Mouse (Mus musculus) thymus, postnatal 25 days (tissue): ENCODE measurements at regions not wholly inside any gene's neighbourhood (a gene's known extent, or its start where the extent isn't known, plus 50 kb on each side); places are given as distances from the start of the nearest gene placed in this dataset.
"Not testable (repeated sequence)": the region's sequence is repeated elsewhere in the genome, so short reads cannot be mapped to it uniquely, and the experiment has no call there.

Experiments
- DNase-seq: peaks from one replicate; pipeline ENCODE4 v3.0.0; 2022

DNA sequence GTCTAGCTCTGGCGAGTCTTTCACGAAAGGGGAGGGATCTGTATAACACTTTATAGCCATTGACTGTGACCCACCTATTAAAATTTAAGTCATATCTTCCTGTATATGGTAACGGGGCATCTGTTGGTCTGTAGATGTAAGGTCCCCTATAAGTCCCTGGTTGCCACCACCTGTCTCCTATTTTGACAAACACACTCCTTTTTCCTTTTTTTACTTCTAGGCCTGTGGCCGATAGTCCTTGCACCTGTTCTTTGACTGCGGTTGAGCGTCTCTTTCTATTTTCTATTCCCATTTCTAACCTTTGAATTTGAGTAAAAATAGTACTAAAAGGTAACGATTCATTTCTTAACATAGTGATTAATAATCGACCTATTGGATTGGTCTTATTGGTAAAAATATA, 1034.1 kb upstream of the Sel1l start:
- not testable (repeated sequence) for DNase-seq

GRCm38 (mm10) chr12:92882540-92882939, 1033.6 kb upstream of the Sel1l start:
- DNase-seq: not testable (repeated sequence)

DNA sequence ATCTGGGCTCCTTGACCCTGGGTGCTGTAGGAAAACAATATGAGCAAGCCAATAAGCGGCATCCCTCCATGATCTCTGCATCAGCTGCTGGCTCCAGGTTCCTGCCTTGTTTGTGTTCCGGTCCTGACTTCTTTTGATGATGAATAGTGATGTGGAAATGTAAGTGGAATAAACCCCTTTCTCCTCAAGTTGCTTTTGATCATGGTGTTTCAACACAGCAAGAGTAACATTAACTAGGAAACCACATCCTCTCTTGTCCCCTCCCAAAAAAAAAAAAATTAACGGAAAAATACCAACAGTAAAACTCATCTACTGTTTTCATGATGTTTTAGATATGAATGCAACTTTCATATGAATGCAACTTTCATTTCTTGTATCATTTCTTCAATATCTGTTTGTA, 1024.6 kb upstream of the Sel1l start:
- no peak for DNase-seq

GRCm38 (mm10) chr12:92869336-92869735, 1020.4 kb upstream of the Sel1l start:
- DNase-seq: no peak

GRCm38 (mm10) chr12:92823090-92823786, 974.3 kb upstream of the Sel1l start:
- peak; percentile 4 for DNase-seq

DNA sequence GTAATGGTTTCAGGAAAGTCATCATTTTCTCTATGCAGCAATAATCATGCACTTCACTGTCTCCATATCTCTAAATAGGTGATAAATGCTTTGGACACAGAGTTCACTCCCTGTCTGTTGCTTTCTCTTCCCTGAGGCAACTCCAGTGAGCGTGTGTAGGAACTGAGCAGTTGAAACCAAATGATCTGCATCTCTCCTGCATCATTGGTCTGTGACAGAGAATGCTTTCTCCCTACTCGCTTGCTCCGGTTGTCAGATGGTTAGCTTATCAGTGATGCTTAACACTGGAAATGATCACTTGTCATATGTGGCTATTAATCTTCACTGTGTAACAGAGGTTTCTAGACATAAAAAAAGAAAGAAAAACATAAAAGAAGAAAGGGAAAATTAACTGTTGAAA, 969.7 kb upstream of the Sel1l start:
- no peak for DNase-seq

DNA sequence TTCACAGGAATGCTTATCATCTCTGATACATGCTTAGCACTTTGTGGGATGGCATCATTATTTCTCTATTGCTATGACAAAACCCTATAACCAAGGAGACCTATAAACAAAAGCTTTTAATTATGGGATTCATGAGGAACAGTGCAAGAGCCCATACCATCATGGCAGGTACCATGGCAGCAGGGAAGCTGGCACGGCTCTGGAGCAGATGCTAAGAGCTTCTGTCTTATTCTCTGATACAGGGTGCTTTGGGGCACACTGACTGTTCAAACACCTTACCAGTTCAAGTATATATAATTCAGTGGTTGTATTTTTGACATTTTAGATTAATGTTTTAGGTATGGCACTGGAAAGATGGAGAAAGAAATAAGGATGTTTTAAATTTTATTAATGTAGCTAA, 952.2 kb upstream of the Sel1l start:
- DNase-seq: no peak

DNA sequence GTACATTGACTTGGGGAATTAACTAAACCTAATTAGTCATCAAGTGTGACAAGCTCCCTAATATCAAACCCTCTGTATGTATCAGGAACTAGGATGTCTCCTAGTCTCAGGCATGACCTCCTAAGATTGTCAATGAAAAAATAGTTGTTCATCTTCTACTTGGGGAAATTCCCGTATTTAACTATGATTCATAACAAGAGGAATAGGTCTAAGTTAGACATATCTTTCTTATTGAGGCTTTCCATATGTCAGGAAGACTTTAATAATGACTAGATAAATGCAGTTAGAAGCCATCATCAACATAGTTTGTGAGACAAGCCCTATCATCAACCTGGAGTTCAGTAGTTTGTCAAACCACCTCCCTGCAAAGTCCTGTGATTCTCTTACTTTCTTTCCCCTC, 934.4 kb upstream of the Sel1l start:
- no peak for DNase-seq

- DNase-seq: no peak
Observed at GRCm38 (mm10) chr12:92779695-92780292, 930.8 kb upstream of the Sel1l start.

GRCm38 (mm10) chr12:92775668-92776067, 926.7 kb upstream of the Sel1l start:
- DNase-seq: peak; percentile 2

GRCm38 (mm10) chr12:92748576-92748975, 899.6 kb upstream of the Sel1l start:
- no peak for DNase-seq

DNA sequence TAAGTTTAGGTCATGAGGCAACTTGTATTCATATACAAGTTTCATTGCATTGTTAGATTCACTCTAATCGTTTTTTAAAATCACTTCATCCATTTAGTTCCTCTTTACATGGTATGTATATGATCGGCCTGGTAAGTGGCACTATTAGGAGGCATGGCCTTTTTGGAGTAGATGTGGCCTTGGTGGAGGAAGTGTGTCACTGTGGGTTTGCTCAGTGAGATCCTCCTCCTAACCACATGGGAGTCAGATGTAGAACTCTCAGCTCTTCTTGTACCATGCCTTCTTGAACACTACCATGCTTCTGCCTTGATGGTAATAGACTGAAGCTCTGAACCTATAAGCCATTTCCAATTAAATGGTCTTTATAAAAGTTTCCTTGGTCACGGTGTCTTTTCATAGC, 891.9 kb upstream of the Sel1l start:
- DNase-seq: no peak

GRCm38 (mm10) chr12:92739196-92739595, 890.2 kb upstream of the Sel1l start:
- DNase-seq: no peak

DNA sequence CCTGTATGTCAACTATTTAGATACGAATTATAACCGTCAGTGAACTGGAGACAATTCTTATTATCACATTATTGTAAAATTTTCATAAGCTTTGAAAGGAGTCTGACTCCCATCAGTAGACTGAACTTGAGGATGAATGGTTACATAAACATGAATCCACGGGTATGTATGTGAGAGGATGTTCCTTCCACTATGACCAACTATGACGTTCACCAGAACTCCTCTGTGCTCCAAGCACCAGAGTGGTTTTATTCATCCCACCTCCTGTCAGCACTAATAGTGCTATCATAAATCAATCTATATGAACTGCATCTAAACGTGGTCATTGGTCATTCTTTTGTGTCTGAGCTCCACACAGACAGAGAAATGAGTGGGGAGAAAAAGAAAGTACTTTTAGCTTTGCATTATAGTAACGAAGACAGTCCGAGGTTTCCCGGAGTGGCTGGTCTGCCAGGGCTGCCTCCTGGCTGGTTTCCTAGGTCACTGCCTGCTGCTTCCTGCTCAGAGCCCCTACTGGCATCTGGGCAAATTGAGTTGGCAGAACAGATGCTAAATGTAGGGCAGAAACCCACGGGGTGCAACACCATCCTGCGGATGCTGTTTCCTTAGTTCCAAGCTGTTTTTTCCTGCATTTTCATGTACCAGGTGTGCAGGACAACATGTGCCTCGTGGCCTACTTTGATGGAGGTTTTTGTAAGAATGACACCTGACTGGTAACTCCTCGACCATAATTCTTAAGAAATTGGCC, 888.8 kb upstream of the Sel1l start:
- peak; percentile 22 for DNase-seq

DNA sequence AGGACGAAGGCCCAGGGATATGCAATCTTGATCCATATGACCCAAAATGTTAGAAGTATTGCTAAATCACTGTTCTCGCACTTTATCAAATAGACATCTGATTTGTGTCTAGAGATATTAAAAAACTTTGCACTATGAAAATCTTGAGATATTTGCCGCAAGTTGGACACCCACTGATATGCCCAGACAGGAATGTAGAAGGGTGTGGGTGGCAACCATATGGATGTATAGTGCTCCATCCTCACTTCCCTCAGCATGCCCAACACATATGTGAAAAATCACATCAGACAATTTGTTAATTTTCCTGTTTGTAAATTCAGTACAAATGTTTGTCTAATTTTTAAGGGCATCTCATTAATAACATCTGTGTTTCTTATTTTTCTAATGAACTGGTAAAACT, 874.1 kb upstream of the Sel1l start:
- no peak for DNase-seq

DNA sequence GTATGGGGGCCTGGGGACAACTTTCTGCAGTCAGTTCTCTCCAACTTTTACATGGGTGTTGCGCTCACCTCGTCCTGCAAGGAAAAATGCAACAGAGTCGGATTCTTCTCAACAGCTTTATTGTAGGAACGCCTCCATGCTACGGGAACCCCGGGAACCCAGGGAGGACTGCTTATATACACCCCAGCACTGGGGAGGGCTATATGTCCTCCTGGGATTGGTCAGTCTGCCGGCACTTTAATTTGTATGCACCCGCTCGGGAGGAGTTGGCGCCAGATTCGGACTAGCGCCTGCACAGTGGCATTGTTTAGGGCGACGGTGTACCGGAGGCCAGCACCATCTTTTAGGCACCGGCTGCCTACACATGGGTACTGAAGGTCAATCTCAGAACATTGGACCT, 864.5 kb upstream of the Sel1l start:
- DNase-seq: no peak

DNA sequence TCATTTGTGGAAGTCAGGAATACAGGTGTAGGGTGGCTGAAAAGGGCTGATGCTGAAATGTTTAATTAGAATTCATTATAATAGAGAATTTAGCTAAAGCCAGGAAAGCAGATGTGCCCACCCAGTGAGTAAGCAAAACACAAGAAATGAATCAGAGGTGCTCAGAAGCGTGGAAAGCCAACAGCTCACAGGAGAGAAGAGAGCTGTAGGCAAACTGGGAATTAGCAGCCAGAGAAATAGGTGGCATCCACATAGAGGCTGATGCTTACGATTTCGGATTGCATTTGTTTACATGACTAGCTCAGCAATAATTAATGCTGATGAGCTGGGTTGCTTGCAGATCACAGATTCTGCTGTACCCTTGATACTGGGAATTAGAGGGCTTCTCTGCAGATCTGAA, 859.5 kb upstream of the Sel1l start:
- no peak for DNase-seq

DNA sequence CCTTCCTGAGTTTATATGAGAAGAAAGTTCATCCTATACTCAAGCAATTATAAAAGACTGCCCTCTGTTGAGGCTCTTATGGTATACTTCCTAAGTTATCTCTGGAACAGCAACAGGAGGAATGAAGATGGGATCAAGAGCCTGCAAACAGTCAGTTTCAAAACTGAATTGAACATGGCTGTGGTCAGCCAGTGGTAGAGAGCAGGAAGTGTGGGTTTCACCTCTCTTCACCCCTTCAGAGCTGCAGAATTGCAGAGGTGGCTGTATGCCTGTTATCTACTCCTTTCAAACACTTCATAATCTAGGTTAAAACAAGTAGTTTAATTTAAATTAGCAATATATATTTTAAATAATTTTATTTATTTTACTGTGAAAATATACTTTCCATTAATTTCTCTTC, 854.8 kb upstream of the Sel1l start:
- DNase-seq: no peak

GRCm38 (mm10) chr12:92692956-92693355, 844.0 kb upstream of the Sel1l start:
- DNase-seq: no peak

- DNase-seq: no peak
Observed at GRCm38 (mm10) chr12:92672396-92672795, 823.4 kb upstream of the Sel1l start.

DNA sequence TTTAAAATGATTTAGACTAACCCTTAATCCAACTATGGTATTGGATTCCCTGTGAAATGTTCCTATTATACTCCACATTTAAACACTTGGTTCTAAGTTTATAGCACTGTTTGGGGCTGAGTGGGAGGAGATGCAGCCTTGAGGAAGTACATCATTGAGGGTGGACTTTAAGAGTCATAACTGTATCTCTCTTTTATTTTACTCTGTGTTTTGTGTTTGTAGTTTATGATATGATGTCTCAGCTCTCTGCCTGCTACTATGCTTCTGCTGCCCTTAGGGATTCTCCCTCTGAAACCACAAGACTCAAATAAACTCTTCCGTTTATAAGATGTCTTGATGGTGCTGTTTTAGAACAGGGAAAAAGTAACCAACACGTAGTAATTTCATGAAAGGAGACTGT, 797.7 kb upstream of the Sel1l start:
- no peak for DNase-seq

- no peak for DNase-seq
Observed at GRCm38 (mm10) chr12:92645006-92645624, 796.2 kb upstream of the Sel1l start.

DNA sequence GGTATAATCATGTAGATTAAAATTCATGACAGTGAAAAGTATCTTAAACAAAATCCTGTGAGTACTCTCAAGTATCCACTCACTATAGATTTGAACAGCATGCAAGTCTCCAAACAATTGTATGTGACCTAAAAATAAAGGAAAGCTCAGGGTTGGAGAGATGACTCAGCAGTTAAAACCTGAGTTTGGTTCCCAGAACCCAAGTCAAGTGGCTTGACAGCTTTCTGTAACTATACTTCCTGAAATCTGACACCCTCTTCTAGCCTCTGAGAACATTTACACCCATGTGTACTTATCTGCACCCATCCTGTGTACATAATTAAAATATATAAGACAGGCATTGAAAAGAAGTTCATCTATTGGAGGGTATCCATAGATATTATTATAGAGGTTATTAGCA, 770.2 kb upstream of the Sel1l start:
- no peak for DNase-seq

- DNase-seq: no peak
Observed at GRCm38 (mm10) chr12:92618519-92618918, 769.6 kb upstream of the Sel1l start.
